Mouse (Mus musculus) embryonic facial prominence, embryonic 13.5 days (tissue): ENCODE measurements around the gene Man2b1. TPM values are rescaled to one million over a fixed set of nuclear protein-coding genes. Genes with fewer than 3 reads are reported as not detected.
A peak's percentile ranks its signal among the peaks of the same experiment; 100 is the strongest.
"Not testable (repeated sequence)": the region's sequence is repeated elsewhere in the genome, so short reads cannot be mapped to it uniquely, and the experiment has no call there.

ENCODE experiments used
- ATAC-seq: fragments of 200-750 bp; cut with Nextera tagmentation; 2 replicates; pipeline ENCODE4 v1.8.0; 2017; ENCODE audit warnings: low read depth; ENCODE audit not compliant: insufficient number of reproducible peaks, insufficient read depth, low FRiP score, low TSS enrichment
- H3K27ac ChIP-seq: fragments of 300-500 bp; sonication (generic); 2 replicates; pipeline ENCODE4 v1.5.1; 2015; ENCODE audit warnings: moderate library complexity, mild to moderate bottlenecking, inconsistent platforms
- H3K27me3 ChIP-seq: fragments of 300-500 bp; sonication (generic); 2 replicates; pipeline ENCODE4 v1.6.1; 2015; ENCODE audit warnings: mild to moderate bottlenecking, inconsistent platforms
- H3K36me3 ChIP-seq: fragments of 300-500 bp; sonication (generic); 2 replicates; pipeline ENCODE4 v1.6.1; 2015; ENCODE audit warnings: mild to moderate bottlenecking, inconsistent platforms
- H3K4me1 ChIP-seq: fragments of 300-500 bp; sonication (generic); 2 replicates; pipeline ENCODE4 v1.6.1; 2015; ENCODE audit warnings: inconsistent platforms
- H3K4me2 ChIP-seq: fragments of 300-500 bp; sonication (generic); 2 replicates; pipeline ENCODE4 v1.6.1; 2015; ENCODE audit warnings: moderate library complexity, mild to moderate bottlenecking, inconsistent platforms
- H3K4me3 ChIP-seq: fragments of 300-500 bp; sonication (generic); 2 replicates; pipeline ENCODE4 v1.5.1; 2015; ENCODE audit warnings: mild to moderate bottlenecking, inconsistent platforms
- H3K9ac ChIP-seq: fragments of 300-500 bp; sonication (generic); 2 replicates; pipeline ENCODE4 v1.6.1; 2015; ENCODE audit warnings: mild to moderate bottlenecking, inconsistent platforms
- H3K9me3 ChIP-seq: fragments of 300-500 bp; sonication (generic); 2 replicates; pipeline ENCODE4 v1.6.1; 2016; ENCODE audit warnings: inconsistent platforms
- WGBS: fragments of 180-500 bp; shearing (Covaris S2); methylation state at CpG from one replicate; pipeline ENCODE4 v1.1.7; 2015; ENCODE audit warnings: mixed read lengths; 5-methylcytosine and 5-hydroxymethylcytosine counted together
- microRNA-seq: library from miRNA; unstranded; fragments of <30 nt; microRNA quantifications from one replicate; pipeline ENCODE4, GENCODE M21; 2016
- polyA plus RNA-seq: library from polyadenylated mRNA; unstranded; fragments of >200 nt; fragmentation: Nextera tagmentation; extraction: Ambion mirVana; gene quantifications from 2 replicates; pipeline ENCODE4 v1.2.1, GENCODE M21; 2015

The Man2b1 gene
- polyA plus RNA-seq, 1 experiment from 2014 or later: 29.1 TPM

DNA sequence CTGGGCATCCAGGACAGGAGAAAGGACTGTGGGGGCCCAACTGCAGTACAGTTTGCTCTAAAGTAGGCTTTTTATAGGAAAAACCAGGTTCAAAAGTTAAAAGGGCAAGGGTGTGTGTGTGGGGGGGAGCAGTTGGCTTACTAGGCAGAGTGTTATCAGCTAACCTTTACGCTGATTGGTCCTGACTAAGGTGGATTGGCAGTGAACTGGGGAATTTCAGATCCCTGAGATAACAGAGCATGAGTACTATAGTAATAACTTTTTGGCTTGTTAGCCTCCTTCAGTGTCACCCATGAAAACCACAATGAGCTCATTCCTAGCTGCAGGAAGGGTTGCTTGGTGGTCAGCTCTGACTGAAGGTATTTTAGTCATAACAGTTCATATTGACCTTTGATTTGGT is 49.3 kb downstream of the Man2b1 start:
- no peak overlapping the region for H3K27ac ChIP-seq
- no peaks in the 10 kb centered on the region for H3K4me1 ChIP-seq
- peaks cover 7% of the 10 kb centered on the region; the same call in 1 of the 2 replicates for H3K27me3 ChIP-seq
- no peak overlapping the region for H3K4me3 ChIP-seq
- no peaks in the 10 kb centered on the region for H3K36me3 ChIP-seq
- peaks cover 2% of the 10 kb centered on the region; the same call in 1 of the 2 replicates for H3K9me3 ChIP-seq
- no peak overlapping the region for H3K9ac ChIP-seq
- H3K4me2 ChIP-seq: no peak overlapping the region
- ATAC-seq: no peak
- 91% methylated on average over 1 of the region's 1 CpGs for WGBS

DNA sequence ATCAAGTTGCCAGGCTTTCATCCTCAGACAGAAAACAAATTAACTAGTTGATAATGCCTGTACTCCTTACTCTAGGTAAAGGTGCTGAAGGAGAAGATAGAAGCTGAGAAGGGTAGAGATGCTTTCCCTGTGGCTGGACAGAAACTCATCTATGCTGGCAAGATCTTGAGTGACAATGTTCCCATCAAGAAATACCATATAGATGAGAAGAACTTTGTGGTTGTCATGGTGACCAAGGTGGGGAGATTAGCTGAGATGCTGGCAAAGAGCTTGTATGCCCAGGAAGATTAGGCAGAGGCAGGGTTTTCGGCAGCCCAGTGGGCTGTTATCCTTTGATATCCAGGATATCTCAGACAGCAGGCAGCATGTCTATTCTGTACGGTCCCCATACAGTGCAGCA is 52.6 kb downstream of the Man2b1 start:
- not testable (repeated sequence) for H3K27ac ChIP-seq, H3K4me1 ChIP-seq, H3K27me3 ChIP-seq, H3K9me3 ChIP-seq, H3K4me3 ChIP-seq, ATAC-seq, H3K4me2 ChIP-seq, H3K36me3 ChIP-seq, H3K9ac ChIP-seq
- WGBS: 96% methylated on average over 2 of the region's 2 CpGs

DNA sequence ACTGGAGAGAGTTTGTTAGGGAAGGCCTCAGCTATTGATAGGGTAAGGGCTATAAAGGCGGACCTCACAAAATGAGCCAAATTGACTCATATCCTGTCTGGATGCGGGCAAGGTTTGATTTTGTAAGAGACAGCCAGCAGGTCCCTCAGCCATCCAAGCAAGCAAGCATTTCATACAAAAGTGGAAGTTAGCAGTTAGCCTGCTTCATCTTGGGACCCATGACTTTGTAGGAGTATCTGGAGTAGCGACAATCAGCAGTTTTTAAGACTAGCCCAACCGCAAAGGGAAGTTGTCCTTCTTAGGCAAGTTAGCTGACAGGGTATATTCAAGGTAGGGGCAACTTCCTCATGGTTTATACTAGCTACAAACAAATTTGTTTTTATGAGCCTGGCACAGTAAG is 59.4 kb downstream of the Man2b1 start:
- Histone ChIP-seq H3K27ac (no peak overlapping the region), H3K27me3 (no peaks in the 10 kb centered on the region), H3K4me2 (no peak overlapping the region), H3K9ac (no peak overlapping the region), H3K4me3 (no peak overlapping the region), H3K4me1 (no peaks in the 10 kb centered on the region), H3K36me3 (no peaks in the 10 kb centered on the region), H3K9me3 (no peaks in the 10 kb centered on the region)
- ATAC-seq: no peak
- WGBS: 92% methylated on average over 4 of the region's 4 CpGs

Small RNA genes within 50 kb of the gene (microRNA-seq; reads per million reads assigned to microRNA genes)
- gene Gm23388 (2.6 reads per million, percentile 9 among the genes with 10 or more reads in this experiment), gene Mir7070 (0.55 reads per million)

Other genes starting within 250 kb of the Man2b1 start
- 97.1 and 100 TPM in 2 replicates for gene Rad23a, start 242.6 kb upstream of the Man2b1 start, polyA plus RNA-seq
- gene Calr, start 236.3 kb upstream of the Man2b1 start, polyA plus RNA-seq: 959 and 1,012 TPM in 2 replicates
- 105 and 108 TPM in 2 replicates for gene Farsa, start 226.3 kb upstream of the Man2b1 start, polyA plus RNA-seq
- 101 and 111 TPM in 2 replicates for gene Syce2, start 211.2 kb upstream of the Man2b1 start, polyA plus RNA-seq
- gene Gcdh, start 189.3 kb upstream of the Man2b1 start, polyA plus RNA-seq: 39.1 and 40.6 TPM in 2 replicates
- gene Klf1, start 181.3 kb upstream of the Man2b1 start, polyA plus RNA-seq: 1.8 and 5.6 TPM in 2 replicates
- gene Dnase2a, start 174.7 kb upstream of the Man2b1 start, polyA plus RNA-seq: 15.9 and 22.7 TPM in 2 replicates
- gene Mast1, start 145.9 kb upstream of the Man2b1 start, polyA plus RNA-seq: 1.4 and 1.6 TPM in 2 replicates
- gene Rtbdn, start 136.3 kb upstream of the Man2b1 start, polyA plus RNA-seq: 0.36 and 0.39 TPM in 2 replicates
- not detected in 2 replicates for gene Gm49661, start 113.8 kb upstream of the Man2b1 start, polyA plus RNA-seq
- 888 and 1,010 TPM in 2 replicates for gene Prdx2, start 113.7 kb upstream of the Man2b1 start, polyA plus RNA-seq
- gene Rnaseh2a, start 113.5 kb upstream of the Man2b1 start, polyA plus RNA-seq: 93.2 and 94.5 TPM in 2 replicates
- gene Junb, start 104.6 kb upstream of the Man2b1 start, polyA plus RNA-seq: 10.4 and 11.2 TPM in 2 replicates
- gene Hook2, start 92.7 kb upstream of the Man2b1 start, polyA plus RNA-seq: 23.2 and 24.7 TPM in 2 replicates
- gene Best2, start 68.7 kb upstream of the Man2b1 start, polyA plus RNA-seq: 0.14 TPM in 1 of 2 replicates, not detected in the other
- 126 and 139 TPM in 2 replicates for gene Asna1, start 58.0 kb upstream of the Man2b1 start, polyA plus RNA-seq
- gene Trir, start 56.4 kb upstream of the Man2b1 start, polyA plus RNA-seq: 133 and 146 TPM in 2 replicates
- gene Tnpo2, start 46.4 kb upstream of the Man2b1 start, polyA plus RNA-seq: 30.1 and 43.4 TPM in 2 replicates
- gene Fbxw9, start 23.2 kb upstream of the Man2b1 start, polyA plus RNA-seq: 36.7 and 38.2 TPM in 2 replicates
- gene Gm5741, start 15.3 kb upstream of the Man2b1 start, polyA plus RNA-seq: 1.1 and 1.4 TPM in 2 replicates
- 55.1 and 70.7 TPM in 2 replicates for gene Dhps, start 11.5 kb upstream of the Man2b1 start, polyA plus RNA-seq
- gene Wdr83os, start 2.5 kb upstream of the Man2b1 start, polyA plus RNA-seq: 129 and 130 TPM in 2 replicates
- gene Wdr83, start 2.0 kb upstream of the Man2b1 start, polyA plus RNA-seq: 45.2 and 46.2 TPM in 2 replicates
- gene Zfp791, start 39.8 kb downstream of the Man2b1 start, polyA plus RNA-seq: 2.9 and 3.1 TPM in 2 replicates
- not detected in 2 replicates for gene Cks1brt, start 68.7 kb downstream of the Man2b1 start, polyA plus RNA-seq
- not detected in 2 replicates for gene Olfr371, start 142.7 kb downstream of the Man2b1 start, polyA plus RNA-seq
- gene Orc6, start 216.4 kb downstream of the Man2b1 start, polyA plus RNA-seq: 111 and 116 TPM in 2 replicates
- 127 and 136 TPM in 2 replicates for gene Vps35, start 216.5 kb downstream of the Man2b1 start, polyA plus RNA-seq